Mouse (Mus musculus): ENCODE measurements around the gene Prr18.
"Not testable (repeated sequence)": the region's sequence is repeated elsewhere in the genome, so short reads cannot be mapped to it uniquely, and the experiment has no call there.

Prr18 gene

DNA sequence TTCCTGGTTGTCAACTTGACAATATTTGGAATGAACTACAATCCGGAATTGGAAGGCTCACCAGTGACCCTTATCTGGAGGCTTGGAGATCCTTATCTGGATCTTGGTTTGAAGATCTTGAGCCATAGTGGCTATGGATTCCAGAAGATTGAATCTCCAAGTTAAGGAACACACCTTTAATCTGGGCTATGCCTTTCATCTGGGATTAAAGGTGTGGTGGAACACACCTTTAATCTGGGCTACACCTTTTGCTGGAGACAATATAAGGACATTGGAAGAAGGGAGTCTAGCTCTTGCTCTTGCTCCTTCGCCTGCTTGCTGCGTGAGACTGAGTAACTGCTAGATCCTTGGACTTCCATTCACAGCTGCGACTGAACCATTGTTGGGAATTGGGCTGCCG is at the start of gene Prr18:
TSS of gene Prr18 (plus strand) at position 301 of the 400 bp plus-strand sequence.
- not testable (repeated sequence) for DNase-seq

- DNase-seq: no peak
These were observed 47.1 kb upstream of the Prr18 start for GRCm38 (mm10) chr17:8289993-8290679.

DNA sequence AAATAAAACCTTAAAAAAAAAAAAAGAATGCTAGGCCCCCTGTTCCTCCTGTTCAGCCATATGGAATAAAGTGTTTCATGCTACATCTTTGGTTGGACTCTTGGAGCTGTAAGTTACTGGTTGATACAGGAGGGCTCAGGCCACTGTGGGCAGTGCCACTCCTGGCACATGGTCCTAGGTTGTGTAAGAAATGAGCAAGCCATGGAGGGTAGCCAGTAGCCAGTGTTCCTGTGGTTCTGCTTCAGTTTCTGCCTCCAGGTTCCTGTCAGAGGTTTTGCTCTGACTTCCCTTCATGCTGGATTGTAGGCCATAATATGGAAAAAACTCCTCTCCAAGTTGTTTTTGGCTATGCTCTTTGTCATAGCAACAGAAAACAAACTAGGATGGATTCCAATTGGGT is 46.5 kb upstream of the Prr18 start:
- DNase-seq: no peak

GRCm38 (mm10) chr17:8295825-8296224 is 41.4 kb upstream of the Prr18 start:
- DNase-seq: no peak

DNA sequence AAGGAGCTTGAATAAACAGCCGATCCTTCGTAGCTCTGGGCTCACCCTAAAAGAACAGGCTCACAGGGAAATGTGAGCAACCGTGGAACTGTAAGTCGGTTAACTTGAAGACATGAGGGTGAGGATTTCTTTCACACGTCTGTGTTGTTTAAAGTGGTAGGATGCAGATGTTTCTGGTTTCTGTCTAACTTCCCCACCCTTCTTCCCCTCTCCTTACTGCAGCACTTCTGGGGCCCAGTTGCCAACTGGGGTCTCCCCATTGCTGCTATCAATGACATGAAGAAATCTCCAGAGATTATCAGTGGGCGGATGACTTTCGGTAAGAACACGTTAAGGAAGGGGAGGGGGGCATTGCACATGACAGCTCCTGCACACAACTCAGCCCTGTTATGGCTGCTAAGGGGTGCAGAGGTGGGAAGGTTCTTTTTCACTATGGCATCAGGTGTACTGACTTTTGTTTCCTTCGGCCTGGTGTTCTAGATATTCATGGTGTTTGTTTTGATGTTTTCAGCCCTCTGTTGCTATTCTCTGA is 40.9 kb upstream of the Prr18 start:
- DNase-seq: no peak

GRCm38 (mm10) chr17:8297746-8298145 is 39.5 kb upstream of the Prr18 start:
- DNase-seq: no peak

GRCm38 (mm10) chr17:8298281-8298680 is 39.0 kb upstream of the Prr18 start:
- no peak for DNase-seq

GRCm38 (mm10) chr17:8299524-8299923 is 37.7 kb upstream of the Prr18 start:
- DNase-seq: no peak

DNA sequence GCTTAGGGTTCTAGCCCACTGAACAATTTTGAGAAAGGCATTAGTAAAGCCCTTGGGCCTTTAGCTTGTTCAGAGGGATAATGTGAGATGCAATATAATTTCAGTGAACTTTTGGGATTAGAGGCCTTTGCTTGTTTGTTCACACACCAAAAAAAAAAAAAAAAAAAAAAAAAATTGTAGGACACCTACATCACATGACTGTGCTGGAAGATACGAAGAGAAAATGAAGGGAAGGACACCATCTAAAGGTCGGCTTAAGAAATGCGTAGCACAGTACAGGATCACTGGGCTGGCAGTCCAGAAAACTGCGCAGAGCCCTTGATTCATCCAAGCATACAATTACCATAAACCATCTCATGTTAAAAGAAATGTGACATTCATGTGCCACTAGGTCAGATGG is 35.7 kb upstream of the Prr18 start:
- no peak for DNase-seq

GRCm38 (mm10) chr17:8302772-8303438 is 34.4 kb upstream of the Prr18 start:
- no peak for DNase-seq

DNA sequence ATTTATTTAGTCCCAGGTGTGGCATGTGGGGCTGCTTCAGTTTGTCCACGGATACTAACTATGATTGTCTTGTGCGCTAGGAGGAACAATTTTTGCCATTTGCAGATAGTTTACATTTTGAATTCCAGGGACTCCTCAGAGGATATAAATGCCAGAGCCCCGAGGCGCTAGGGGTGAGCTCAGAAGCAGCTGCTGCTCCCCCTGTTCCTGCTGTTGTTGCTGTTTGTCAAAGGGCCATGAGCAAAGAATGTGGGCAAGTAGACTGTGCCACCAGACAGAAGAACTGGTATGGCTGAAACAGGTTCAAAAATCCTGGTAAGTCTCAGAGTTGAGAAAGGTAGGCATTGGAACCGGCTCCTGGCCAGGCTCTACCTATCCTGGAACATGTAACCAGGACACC is 33.6 kb upstream of the Prr18 start:
- no peak for DNase-seq

DNA sequence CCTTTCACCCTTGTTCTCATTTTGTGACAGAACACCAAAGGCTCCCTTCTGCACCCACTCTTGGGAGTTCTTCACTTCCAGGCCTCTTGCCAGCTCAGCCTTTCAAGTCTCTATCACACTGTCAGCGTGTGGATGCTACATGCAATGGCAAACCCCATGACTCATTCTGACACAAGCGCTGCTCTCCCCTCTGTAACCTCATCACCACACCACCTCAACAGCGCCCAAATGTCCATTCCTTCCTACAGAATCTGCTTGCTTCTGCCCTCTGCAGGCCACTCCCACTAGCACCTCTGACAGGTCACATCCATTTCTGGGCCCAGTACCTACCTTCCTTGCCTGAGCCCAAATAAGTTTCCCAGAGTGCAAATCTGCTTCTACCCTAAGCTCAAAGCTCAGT is 31.5 kb upstream of the Prr18 start:
- DNase-seq: peak; percentile 25

DNA sequence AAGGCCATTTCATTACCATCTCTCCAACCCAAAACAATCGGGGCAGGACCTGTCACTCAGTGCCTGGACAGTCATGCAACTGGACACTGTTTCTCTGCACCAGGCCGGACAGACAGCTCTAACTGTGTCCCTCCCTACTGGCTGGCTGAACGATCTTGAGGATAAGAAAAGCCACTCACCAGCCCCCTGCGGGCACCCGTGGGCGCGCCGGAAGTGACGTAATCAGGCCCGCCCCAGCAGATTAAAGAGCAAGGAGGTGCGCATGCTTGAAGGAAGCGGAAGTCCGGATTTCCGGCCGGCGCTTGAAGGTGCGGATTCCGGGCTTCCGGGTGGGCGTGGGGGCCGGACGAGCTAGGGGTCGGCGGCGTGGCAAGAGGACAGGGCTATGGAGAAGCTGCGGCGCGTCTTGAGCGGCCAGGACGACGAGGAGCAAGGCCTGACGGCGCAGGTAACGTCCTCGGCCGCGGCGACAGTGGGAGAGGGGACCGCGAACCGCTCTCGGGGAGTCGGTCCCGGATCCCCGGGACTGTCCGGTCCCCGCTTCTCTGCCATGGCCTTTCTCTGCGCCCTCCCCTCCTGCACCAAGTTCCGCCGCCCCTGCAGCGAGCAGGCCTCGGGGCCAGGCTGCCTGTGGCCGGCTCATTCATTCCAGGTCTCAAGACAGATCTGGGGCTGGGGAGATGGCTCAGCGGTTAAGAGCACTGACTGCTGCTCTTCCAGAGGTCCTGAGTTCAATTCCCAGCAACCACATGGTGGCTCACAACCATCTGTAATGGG is 26.2 kb upstream of the Prr18 start, which contains the start of gene Sft2d1:
TSS of gene Sft2d1 (plus strand) at position 265 of the 777 bp plus-strand sequence.
- DNase-seq: peak; percentile 98

- DNase-seq: no peak
These were observed 25.5 kb upstream of the Prr18 start for GRCm38 (mm10) chr17:8311751-8312150.

DNA sequence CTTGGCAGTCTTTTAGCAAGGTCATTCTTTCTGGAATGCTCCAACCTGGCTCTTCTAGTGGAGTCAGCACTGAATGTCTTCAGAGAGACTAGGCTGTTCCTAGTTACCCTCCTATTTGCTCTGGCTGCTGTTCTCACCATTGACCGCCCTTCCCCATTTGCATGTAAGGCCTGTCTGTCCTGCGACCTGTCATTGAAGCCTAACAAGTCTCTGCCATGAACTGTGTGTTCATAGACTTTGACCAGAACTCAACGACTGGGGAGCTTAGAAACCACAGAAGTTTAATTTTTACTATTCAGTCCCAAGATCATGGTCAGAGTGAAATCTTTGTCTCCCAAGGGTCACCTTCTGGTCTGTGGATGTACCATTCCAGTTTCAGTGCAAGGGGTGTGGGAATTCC is 23.3 kb upstream of the Prr18 start:
- no peak for DNase-seq

- no peak for DNase-seq
These were observed 21.0 kb upstream of the Prr18 start for GRCm38 (mm10) chr17:8316251-8316650.

DNA sequence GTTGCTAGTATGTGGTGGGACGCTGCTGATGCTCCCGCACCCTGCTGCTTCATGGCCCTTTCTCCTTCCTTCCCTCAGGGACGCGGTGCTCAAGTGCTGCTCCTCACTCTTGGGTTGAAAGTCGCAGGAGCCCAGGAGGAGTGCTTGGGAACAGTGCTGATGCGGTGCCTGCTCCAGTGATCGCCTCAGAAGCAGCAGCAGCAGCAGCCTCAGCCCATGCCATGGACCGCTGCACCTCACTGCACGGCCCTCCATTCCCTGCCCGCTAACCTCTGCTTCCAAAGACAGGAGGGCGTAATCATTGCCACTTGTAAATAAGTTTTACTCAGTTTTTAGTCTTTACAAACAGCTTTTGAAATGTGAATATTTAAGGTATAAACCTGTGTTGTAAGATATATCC is 10.4 kb upstream of the Prr18 start:
- not testable (repeated sequence) for DNase-seq

DNA sequence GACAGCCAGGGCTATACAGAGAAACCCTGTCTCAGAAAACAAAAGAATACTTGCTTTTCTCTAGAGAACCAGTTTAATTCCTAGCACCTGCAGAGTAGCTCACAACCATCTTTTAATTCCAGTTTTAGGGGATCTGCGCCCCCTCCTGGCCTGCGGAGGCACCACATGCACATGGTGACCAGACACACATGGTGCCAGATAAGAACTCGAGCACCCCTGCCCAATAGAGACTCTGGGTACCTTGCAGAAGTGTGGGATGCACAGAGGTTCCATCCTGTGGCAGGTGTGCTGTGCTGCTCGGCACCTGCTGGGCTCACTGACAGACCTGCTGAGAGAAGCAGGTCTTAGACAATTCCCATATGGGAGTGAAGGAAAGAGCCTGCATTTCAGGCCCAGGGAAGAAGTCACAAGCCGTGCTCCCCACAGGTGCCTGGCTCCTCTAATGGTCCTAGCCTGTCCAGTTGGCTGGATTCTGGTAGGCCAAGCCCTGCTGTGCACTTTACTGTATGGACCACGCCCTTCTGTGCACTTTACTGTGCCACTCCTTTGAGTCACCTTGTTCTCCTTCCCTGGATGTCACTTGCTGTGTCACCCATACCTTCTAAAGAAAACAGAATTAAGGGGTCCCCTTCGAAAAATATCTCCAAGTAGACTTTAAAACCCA is 8.6 kb upstream of the Prr18 start:
- no peak for DNase-seq

DNA sequence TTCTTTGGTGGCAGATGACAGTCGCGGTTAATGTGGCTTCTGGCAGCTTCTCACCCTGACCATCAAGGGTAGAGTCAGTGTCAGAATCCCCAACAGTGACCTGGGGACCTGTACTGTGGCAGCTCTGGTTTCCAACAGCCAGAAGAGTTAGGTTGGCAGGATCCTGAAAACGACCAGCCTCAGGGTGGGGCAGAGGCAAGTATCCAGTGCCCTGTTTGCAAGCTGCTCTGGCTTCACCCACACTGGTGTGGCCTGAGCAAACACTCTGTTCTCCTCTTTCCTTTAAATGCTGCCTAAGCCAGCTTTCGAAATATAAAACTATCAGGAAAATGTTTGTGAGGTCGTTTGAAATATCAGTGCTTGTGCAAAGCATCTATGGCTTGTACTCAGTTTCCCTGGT is 6.7 kb upstream of the Prr18 start:
- no peak for DNase-seq

DNA sequence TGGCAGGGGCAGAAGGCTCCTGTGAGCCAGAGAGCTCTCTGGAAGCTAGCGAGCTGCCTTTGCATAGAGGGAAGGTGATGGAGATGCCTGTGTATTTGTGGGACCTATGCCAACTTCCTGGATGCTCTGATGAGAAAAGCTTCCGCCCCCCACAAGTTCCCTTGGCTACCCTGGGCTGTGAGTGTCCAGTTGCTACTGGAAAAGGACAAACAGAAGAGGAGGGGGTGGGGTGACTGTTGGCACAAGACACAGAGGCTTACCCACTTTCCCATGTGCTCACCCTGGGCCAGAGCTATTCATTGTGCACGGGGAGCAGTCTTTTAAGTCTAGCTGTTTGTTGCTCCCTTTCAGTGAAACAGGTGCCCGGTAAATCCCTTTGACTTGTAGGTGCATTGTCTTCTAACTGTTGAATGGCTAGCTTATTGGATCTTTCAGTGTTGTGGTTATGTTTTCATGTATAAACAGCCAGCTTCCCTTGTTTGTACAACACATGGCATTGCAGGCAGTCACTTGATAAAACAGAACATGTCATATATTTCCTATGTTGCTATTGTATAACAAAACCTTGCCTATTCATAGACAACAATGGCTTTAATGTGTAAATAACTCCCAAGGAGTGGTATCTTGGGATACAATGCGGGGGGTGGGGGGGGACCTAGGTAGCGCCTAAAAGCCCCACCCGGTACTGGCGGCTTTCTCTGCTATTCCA is 2.6 kb downstream of the Prr18 start:
- DNase-seq: no peak

GRCm38 (mm10) chr17:8340407-8341359 is 3.4 kb downstream of the Prr18 start:
- DNase-seq: peak; percentile 55
